Mouse (Mus musculus) inflammation-experienced regulatory T-cells, adult 6 months (primary cell): ENCODE data around the gene Ldlrad3. TPM values are rescaled to one million over a fixed set of nuclear protein-coding genes. Genes with fewer than 3 reads are reported as not detected.

Experiments
- polyA plus RNA-seq, 3 experiments: library from polyadenylated mRNA; unstranded; fragments of 100-300 nt; shearing (Covaris generic); gene quantifications; one replicate each; pipeline ENCODE4 v1.2.1; 2017

Gene Ldlrad3
- polyA plus RNA-seq, 3 experiments from 2014 or later, result 0.30 to 0.77 (median 0.61) TPM

Other genes with a start within 250 kb of the Ldlrad3 start
- 1 to 10 TPM; 3.6 to 9.9 (median 9.3) TPM for gene Trim44, start 221.4 kb upstream of the Ldlrad3 start, polyA plus RNA-seq